Mouse (Mus musculus): ENCODE measurements around the gene Obox8.

Gene Obox8

GRCm38 (mm10) chr7:14333457-14333856 is at the start of gene Obox8:
Gene Obox8 (minus strand): TSS chr7:14333557.
- no peak for DNase-seq

- no peak for DNase-seq
Measured at GRCm38 (mm10) chr7:14317209-14317608, 16.1 kb downstream of the Obox8 start.

- no peak for DNase-seq
Measured at GRCm38 (mm10) chr7:14308671-14309070, 24.7 kb downstream of the Obox8 start.

GRCm38 (mm10) chr7:14307571-14307970 is 25.8 kb downstream of the Obox8 start:
- no peak for DNase-seq
